Mouse (Mus musculus): ENCODE measurements at regions not wholly inside any gene's neighbourhood (a gene's known extent, or its start where the extent isn't known, plus 50 kb on each side); places are given as distances from the start of the nearest gene placed in this dataset.

GRCm38 (mm10) chr7:71531496-71531895, 180.2 kb upstream of the Gm10295 start:
- no peak overlapping the region for H3K9ac ChIP-seq
- no peak overlapping the region for H3K4me3 ChIP-seq (ENCODE audit: low read depth, low read length)
- peak overlapping the region; percentile 22; the same call in 1 of the 2 replicates for H3K4me2 ChIP-seq
- WGBS = 14% methylated on average over 6 of the region's 6 CpGs
- H3K27ac ChIP-seq (ENCODE audit: low read depth) = peak overlapping the region; percentile 86
- H3K36me3 ChIP-seq (ENCODE audit: insufficient read depth) = no peaks in the 10 kb centered on the region
- no peaks in the 10 kb centered on the region for H3K27me3 ChIP-seq (ENCODE audit: insufficient read depth, low read length)
- no peaks in the 10 kb centered on the region for H3K9me3 ChIP-seq (ENCODE audit: low read depth, low read length)
- no peak for TF ChIP-seq CTCF (IDR thresholded peaks at IDR 0.05; ENCODE audit: low read depth)
- H3K4me1 ChIP-seq (ENCODE audit: insufficient read depth) = peaks cover 12% of the 10 kb centered on the region
- ATAC-seq (ENCODE audit: insufficient read depth) = peak; percentile 82; the same call in 1 of the 2 replicates
- DNase-seq = peak; percentile 91

- 64% methylated on average over 4 of the region's 4 CpGs for WGBS
- no peaks in the 10 kb centered on the region for H3K9me3 ChIP-seq (ENCODE audit: low read depth, low read length)
- H3K27ac ChIP-seq (ENCODE audit: low read depth) = peak overlapping the region; percentile 86
- H3K27me3 ChIP-seq (ENCODE audit: insufficient read depth, low read length) = no peaks in the 10 kb centered on the region
- peaks cover 12% of the 10 kb centered on the region for H3K4me1 ChIP-seq (ENCODE audit: insufficient read depth)
- H3K36me3 ChIP-seq (ENCODE audit: insufficient read depth) = no peaks in the 10 kb centered on the region
- no peak overlapping the region for H3K9ac ChIP-seq
- no peak for TF ChIP-seq CTCF (IDR thresholded peaks at IDR 0.05; ENCODE audit: low read depth)
- no peak overlapping the region for H3K4me3 ChIP-seq (ENCODE audit: low read depth, low read length)
- H3K4me2 ChIP-seq = no peak overlapping the region
- no peak for DNase-seq
- no peak for ATAC-seq (ENCODE audit: insufficient read depth)
These were observed 179.6 kb upstream of the Gm10295 start for GRCm38 (mm10) chr7:71530922-71531321.

- no peak for ATAC-seq (ENCODE audit: insufficient read depth)
These were observed 174.9 kb upstream of the Gm10295 start for GRCm38 (mm10) chr7:71526152-71526551.

GRCm38 (mm10) chr7:71524577-71525126, 173.4 kb upstream of the Gm10295 start:
- H3K27ac ChIP-seq (ENCODE audit: low read depth) = no peak overlapping the region
- peak; percentile 67 for DNase-seq

More at GRCm38 (mm10) chr7:71526152-71526551, 174.9 kb upstream of the Gm10295 start:
- peaks cover 3% of the 10 kb centered on the region; the same call in 1 of the 2 replicates for H3K4me1 ChIP-seq (ENCODE audit: insufficient read depth)
- 76% methylated on average over 2 of the region's 2 CpGs for WGBS
- no peak for TF ChIP-seq CTCF (IDR thresholded peaks at IDR 0.05; ENCODE audit: low read depth)
- H3K4me3 ChIP-seq (ENCODE audit: low read depth, low read length) = no peak overlapping the region
- no peaks in the 10 kb centered on the region for H3K36me3 ChIP-seq (ENCODE audit: insufficient read depth)
- H3K4me2 ChIP-seq = no peak overlapping the region
- no peaks in the 10 kb centered on the region for H3K9me3 ChIP-seq (ENCODE audit: low read depth, low read length)
- no peak for DNase-seq
- no peaks in the 10 kb centered on the region for H3K27me3 ChIP-seq (ENCODE audit: insufficient read depth, low read length)
- no peak overlapping the region for H3K9ac ChIP-seq
- H3K27ac ChIP-seq (ENCODE audit: low read depth) = no peak overlapping the region

GRCm38 (mm10) chr7:71524119-71524518, 172.8 kb upstream of the Gm10295 start:
- 65% methylated on average over 2 of the region's 2 CpGs for WGBS
- Histone ChIP-seq H3K9me3 (ENCODE audit: low read depth, low read length) (no peaks in the 10 kb centered on the region), H3K4me2 (no peak overlapping the region), H3K4me1 (ENCODE audit: insufficient read depth) (no peaks in the 10 kb centered on the region; the same call in 1 of the 2 replicates), H3K27ac (ENCODE audit: low read depth) (no peak overlapping the region), H3K9ac (no peak overlapping the region), H3K36me3 (ENCODE audit: insufficient read depth) (no peaks in the 10 kb centered on the region), H3K4me3 (ENCODE audit: low read depth, low read length) (no peak overlapping the region), H3K27me3 (ENCODE audit: insufficient read depth, low read length) (no peaks in the 10 kb centered on the region)
- no peak for ATAC-seq (ENCODE audit: insufficient read depth)
- no peak for TF ChIP-seq CTCF (IDR thresholded peaks at IDR 0.05; ENCODE audit: low read depth)
- no peak for DNase-seq

More at GRCm38 (mm10) chr7:71524577-71525126, 173.4 kb upstream of the Gm10295 start:
- H3K9me3 ChIP-seq (ENCODE audit: low read depth, low read length) = no peaks in the 10 kb centered on the region
- H3K9ac ChIP-seq = no peak overlapping the region
- H3K4me1 ChIP-seq (ENCODE audit: insufficient read depth) = peaks cover 2% of the 10 kb centered on the region; the same call in 1 of the 2 replicates
- H3K36me3 ChIP-seq (ENCODE audit: insufficient read depth) = no peaks in the 10 kb centered on the region
- ATAC-seq (ENCODE audit: insufficient read depth) = no peak
- no peak overlapping the region for H3K4me3 ChIP-seq (ENCODE audit: low read depth, low read length)
- no peak for TF ChIP-seq CTCF (IDR thresholded peaks at IDR 0.05; ENCODE audit: low read depth)
- no peaks in the 10 kb centered on the region for H3K27me3 ChIP-seq (ENCODE audit: insufficient read depth, low read length)
- no peak overlapping the region for H3K4me2 ChIP-seq

GRCm38 (mm10) chr7:71507379-71507778, 156.1 kb upstream of the Gm10295 start:
- H3K4me3 ChIP-seq (ENCODE audit: low read depth, low read length) = no peak overlapping the region
- H3K4me2 ChIP-seq = no peak overlapping the region
- no peak for TF ChIP-seq CTCF (IDR thresholded peaks at IDR 0.05; ENCODE audit: low read depth)
- H3K4me1 ChIP-seq (ENCODE audit: insufficient read depth) = no peaks in the 10 kb centered on the region
- DNase-seq (no peak), ATAC-seq (ENCODE audit: insufficient read depth) (no peak)
- H3K27ac ChIP-seq (ENCODE audit: low read depth) = no peak overlapping the region
- H3K9me3 ChIP-seq (ENCODE audit: low read depth, low read length) = no peaks in the 10 kb centered on the region
- H3K9ac ChIP-seq = no peak overlapping the region
- no peaks in the 10 kb centered on the region for H3K27me3 ChIP-seq (ENCODE audit: insufficient read depth, low read length)
- H3K36me3 ChIP-seq (ENCODE audit: insufficient read depth) = no peaks in the 10 kb centered on the region
- WGBS = 77% methylated on average over 3 of the region's 3 CpGs

- Histone ChIP-seq H3K9me3 (ENCODE audit: low read depth, low read length) (no peaks in the 10 kb centered on the region), H3K27me3 (ENCODE audit: insufficient read depth, low read length) (no peaks in the 10 kb centered on the region), H3K9ac (no peak overlapping the region), H3K4me2 (no peak overlapping the region), H3K36me3 (ENCODE audit: insufficient read depth) (no peaks in the 10 kb centered on the region), H3K4me3 (ENCODE audit: low read depth, low read length) (no peak overlapping the region), H3K4me1 (ENCODE audit: insufficient read depth) (peaks cover 14% of the 10 kb centered on the region; the same call in 1 of the 2 replicates), H3K27ac (ENCODE audit: low read depth) (no peak overlapping the region)
- peak; percentile 17; the same call in 1 of the 2 replicates for ATAC-seq (ENCODE audit: insufficient read depth)
- peak; percentile 64 for DNase-seq
- 32% methylated on average over 6 of the region's 6 CpGs for WGBS
- TF ChIP-seq CTCF (IDR thresholded peaks at IDR 0.05; ENCODE audit: low read depth) = no peak
These were observed 149.4 kb upstream of the Gm10295 start for GRCm38 (mm10) chr7:71500719-71501118.

Measured in lung, embryonic 14.5 days (tissue).